22 mouse cellular contexts compared by ENCODE assay signal in the genomic region with DNA sequence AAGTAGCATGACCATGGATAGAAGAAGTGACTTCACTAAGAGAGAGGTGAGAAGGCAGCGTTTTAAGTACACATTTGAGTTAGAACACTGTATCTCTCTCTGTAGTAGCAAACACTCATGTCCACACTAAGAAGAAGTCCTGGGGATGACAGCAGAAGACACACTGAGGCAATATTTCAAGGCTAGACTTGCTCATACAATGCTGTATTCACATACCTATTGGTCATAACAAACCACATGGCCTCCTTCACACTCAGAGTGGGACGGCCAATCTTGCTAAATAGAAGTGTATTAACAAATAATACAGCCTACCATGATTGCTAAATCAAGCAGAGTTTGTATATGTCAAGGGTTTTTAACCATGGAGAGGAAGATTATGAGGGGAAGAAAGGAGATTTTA.
"Had no signal": no experiment of that assay in that cellular context is flagged by ENCODE, and none has a peak within 500 bp of the region (broad histone marks: within the 10 kb centered on the region; RNA-seq: fewer than 3 reads in every experiment).

No protein-coding gene starts in this region.

- ATAC-seq: forebrain, embryonic 13.5 days; forebrain, embryonic 14.5 days; forebrain, embryonic 15.5 days; forebrain, embryonic 16.5 days; forebrain, postnatal 0 days had no signal

- DNase-seq: cerebellum, adult 2 months; cerebellum, adult 8-10 months; cerebellum, adult 9-10 months; cerebellum, adult 9-11 months; cerebellum, postnatal 10 days; cerebellum, postnatal 14 days; cerebellum, postnatal 25 days; cerebellum, postnatal 36 days; embryo, embryonic 11 days; forebrain, postnatal 0 days; gastrocnemius, adult 2 months; gastrocnemius, postnatal 10 days; gastrocnemius, postnatal 14 days; gastrocnemius, postnatal 25 days; gastrocnemius, postnatal 36 days; heart, adult 11 months; heart, adult 18-20 months; heart, adult 2 months had no signal
